Mouse (Mus musculus) kidney, adult 9 months (tissue): ENCODE results near the gene Zswim3.
"Not testable (repeated sequence)": the region's sequence is repeated elsewhere in the genome, so short reads cannot be mapped to it uniquely, and the experiment has no call there.

ENCODE experiments used
- DNase-seq: peaks from one replicate; pipeline ENCODE4 v3.0.0; 2022

The Zswim3 gene

GRCm38 (mm10) chr2:164815348-164815747 is 10.4 kb downstream of the Zswim3 start:
- no peak for DNase-seq

DNA sequence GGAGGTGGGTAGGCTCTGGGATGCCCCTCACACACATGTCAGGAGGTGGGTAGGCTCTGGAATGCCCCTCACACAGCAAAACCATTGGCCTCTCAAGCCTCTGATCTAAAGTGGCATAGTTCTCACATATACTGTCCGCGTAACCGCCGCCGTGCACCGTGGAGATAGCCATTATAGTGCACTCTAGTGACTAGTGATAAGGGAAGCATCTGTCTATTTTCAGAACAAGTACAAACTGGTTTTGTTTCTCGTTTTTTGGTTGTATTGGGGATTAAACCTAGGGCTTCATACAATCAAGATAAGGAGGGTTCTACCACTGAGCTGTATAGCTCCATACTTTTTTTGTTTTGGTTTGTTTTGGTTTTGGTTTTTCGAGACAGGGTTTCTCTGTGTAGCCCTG is 10.9 kb downstream of the Zswim3 start:
- no peak for DNase-seq

- no peak for DNase-seq
These were observed 12.3 kb downstream of the Zswim3 start for GRCm38 (mm10) chr2:164817206-164817605.

DNA sequence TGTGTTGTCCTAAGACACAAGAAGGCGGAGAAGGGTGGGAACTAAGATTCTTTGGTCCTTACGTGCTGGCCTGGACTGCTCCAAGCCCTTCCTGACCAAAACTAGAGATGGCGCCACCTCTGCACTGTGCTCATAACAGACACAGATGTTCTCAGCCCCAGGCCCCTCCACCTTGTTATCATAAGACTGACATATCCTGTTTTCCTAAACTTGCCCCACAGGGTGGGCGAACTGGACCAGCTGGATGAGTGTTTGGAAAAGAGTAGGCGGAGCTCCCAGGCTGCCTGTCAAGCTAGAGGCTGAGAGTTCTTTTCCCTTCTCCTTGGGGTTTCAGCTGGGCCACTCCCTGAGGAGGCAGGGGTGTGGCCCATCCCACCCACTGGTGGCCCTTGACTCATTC is 12.8 kb downstream of the Zswim3 start:
- DNase-seq, result no peak

DNA sequence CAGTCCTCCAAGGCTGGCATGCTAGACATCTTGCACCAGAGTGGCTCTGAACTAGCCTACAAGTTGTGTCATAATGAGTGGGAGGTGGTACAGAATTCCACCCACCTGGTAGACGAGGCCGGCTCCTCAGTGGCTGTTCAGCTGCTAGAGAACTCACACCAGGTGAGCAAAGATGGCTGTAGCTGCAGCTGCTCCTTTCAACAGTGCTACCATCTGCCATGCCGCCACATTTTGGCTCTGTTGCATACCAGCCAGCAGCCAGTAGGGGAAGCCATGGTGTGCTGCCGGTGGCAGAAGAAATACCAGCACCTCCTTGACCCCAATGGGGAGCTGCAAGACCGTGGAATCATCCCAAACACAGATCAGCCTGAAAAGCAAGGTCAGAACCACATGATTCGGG is 16.2 kb downstream of the Zswim3 start:
- no peak for DNase-seq

- peak; percentile 100 for DNase-seq
These were observed 17.8 kb downstream of the Zswim3 start, which contains the start of gene Zswim1 for GRCm38 (mm10) chr2:164822636-164823165. TSS of gene Zswim1 (plus strand) at chr2:164822686.

DNA sequence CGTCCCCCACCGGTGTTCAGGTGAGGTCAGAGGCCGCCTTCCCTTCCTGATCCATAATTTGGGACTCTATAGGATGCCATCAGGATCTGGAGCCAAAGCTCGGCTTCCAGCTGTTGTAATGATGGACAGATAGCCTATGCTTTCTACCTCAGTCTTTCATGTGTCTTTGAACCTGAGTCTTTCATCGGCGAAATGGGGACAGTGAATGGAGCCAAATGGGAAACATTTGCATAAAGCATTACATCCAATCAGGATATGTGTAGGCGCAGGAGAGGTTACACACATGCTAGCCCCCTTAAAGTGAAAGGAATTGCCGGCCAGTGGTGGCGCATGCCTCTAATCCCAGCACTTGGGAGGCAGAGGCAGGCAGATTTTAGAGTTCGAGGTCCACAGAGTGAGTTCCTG is 18.3 kb downstream of the Zswim3 start:
- no peak for DNase-seq

DNA sequence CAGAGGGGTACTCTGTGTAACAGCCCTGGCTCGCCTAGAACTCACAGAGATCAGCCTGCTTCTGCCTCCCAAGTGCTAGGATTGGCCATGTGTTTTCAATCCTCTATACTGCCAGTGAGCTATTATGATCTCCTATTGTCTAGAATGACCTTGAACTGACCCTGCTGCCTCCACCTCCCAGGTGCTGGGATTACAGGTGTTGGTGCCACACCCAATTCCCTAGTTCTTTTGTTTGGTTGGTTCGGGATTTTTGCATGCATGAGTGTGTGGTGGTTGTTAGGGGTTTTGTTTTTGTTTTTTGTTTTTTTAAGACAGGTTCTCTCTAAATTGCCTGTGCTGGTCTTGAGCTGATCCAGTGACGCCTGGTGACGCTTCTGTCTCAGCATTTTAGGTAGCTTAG is 19.1 kb downstream of the Zswim3 start:
- no peak for DNase-seq

DNA sequence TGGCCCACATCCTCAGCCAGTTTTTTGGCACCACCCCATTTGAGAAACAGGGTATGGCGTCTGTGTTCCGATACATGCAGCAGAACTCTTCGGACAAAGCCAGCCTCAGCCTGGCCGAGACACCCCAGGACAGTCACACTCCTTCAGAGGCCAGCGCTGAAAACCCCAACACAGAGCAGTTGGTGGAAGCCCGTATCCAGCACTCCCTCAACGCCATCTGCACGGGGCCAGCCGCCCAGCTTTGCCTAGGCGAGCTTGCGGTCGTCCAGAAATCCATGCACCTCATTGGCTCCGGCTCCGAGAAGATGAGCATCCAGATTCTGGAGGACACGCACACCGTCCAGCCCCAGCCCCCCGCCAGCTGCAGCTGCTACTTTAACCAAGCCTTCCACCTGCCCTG is 20.6 kb downstream of the Zswim3 start:
- no peak for DNase-seq

DNA sequence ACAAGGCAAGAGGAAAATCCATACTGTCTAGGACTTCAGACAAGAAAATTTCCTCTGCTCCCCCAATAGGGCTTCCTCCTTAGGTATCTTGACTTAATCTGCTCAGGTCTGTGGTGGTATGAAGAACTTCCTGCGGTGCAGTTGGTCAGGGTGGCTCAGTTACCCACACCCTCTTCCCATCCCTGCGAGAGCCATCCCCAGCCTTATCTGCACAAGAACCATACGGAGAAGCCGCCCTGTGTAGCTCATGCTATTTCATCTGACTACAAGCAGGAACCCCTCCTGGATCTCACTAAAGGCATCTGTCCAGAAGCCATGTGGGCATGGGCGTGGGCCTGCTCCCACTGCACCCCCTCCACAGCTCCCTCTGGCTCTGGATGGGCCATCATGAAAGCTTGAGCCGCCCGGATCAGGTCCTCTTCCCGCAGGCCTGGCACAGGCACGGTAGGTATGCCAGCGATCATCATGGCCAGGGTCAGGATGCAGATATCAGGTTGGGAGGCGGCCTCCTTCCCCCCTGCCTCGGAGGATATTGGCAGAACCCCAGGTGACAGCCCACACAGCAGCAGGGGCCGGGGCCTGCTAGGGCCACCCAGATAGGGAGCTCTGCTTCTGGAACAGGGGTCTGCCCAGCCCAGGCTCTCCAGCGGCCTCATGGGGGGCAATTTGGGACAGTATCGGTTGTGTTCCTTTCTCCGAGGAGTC is 22.4 kb downstream of the Zswim3 start:
- no peak for DNase-seq

DNA sequence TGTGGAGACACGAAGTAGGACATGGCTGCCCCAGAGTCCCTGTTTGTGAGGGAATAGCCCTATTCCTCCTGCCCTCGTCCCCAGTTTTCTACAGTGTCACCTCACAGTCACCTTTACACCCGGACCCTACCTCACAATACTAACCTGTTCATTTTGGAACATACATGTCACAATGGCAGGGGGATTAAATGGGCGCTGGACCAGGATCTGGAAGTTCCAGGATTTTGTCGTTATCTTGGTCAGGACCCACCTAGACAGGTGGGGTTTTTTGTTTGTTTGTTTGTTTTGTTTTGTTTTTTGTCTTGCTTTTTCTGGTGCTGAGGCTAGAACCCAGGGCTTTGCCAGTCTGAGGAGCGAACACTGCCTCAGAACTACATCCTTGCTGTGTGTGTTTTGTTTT is 23.5 kb downstream of the Zswim3 start, which contains the start of gene Spata25:
Gene Spata25, minus strand, starts transcription at position 101 of the 400 bp plus-strand sequence.
- DNase-seq, result no peak

GRCm38 (mm10) chr2:164829090-164829489 is 24.2 kb downstream of the Zswim3 start:
- no peak for DNase-seq

DNA sequence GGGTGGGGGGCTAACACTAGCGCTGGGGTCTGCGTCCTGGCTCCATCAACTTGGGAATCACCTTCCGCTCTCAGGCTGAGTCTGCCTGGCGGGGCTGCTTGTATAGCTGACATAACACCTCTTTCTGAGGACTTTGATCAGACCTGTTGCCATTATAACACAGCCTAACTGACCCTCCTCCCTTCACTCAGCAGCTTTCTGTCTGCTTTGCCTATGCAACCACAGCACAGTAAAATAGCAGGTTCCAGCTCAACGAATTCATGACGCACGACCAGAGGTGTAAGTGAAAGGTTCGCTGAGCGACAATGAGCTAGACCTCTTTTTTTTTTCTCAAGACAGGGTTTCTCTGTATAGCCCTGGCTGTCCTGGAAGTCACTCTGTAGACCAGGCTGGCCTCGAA is 26.1 kb downstream of the Zswim3 start:
- no peak for DNase-seq

DNA sequence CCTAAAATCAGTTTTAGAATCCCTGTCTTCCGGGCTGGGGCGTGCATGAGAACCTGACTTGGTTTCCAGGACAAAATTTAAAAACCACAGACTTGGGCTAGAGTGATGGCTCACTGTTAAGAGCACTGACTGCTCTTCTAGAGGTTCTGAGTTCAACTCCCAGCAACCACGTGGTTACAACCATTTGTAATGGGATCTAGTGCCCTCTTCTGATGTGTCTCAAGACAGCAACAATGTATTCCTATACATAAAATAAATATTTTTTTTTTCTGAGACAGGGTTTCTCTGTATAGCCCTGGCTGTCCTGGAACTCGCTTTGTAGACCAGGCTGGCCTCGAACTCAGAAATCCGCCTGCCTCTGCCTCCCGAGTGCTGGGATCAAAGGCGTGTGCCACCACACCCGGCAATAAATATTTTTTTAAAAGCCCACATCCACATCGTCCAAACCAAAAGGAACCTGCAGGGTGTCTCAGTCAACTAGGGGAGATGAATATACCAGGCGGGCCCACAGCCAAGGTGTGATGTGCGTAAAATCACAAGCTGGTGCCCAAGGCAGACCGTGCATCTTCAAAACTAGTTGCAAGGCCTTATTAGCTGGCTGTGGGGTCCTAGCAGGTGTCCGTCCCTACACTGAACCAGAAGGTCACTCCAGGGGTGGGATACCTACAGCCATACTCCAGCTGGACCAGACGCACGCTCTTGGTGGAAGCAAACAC is 27.3 kb downstream of the Zswim3 start:
- no peak for DNase-seq

GRCm38 (mm10) chr2:164832748-164833301 is 27.9 kb downstream of the Zswim3 start, which contains the start of gene Ctsa:
TSS of gene Ctsa (plus strand) at chr2:164832873.
- DNase-seq, result peak; percentile 79

- DNase-seq, result peak; percentile 98
These were observed 28.5 kb downstream of the Zswim3 start, which contains the start of gene Neurl2 for GRCm38 (mm10) chr2:164833314-164833959. TSS of gene Neurl2 (minus strand) at chr2:164833456.

GRCm38 (mm10) chr2:164834531-164834930 is 29.6 kb downstream of the Zswim3 start:
- DNase-seq, result peak; percentile 50

- DNase-seq, result no peak
These were observed 30.3 kb downstream of the Zswim3 start for GRCm38 (mm10) chr2:164835164-164835563.

GRCm38 (mm10) chr2:164845782-164846181 is 40.9 kb downstream of the Zswim3 start:
- no peak for DNase-seq

DNA sequence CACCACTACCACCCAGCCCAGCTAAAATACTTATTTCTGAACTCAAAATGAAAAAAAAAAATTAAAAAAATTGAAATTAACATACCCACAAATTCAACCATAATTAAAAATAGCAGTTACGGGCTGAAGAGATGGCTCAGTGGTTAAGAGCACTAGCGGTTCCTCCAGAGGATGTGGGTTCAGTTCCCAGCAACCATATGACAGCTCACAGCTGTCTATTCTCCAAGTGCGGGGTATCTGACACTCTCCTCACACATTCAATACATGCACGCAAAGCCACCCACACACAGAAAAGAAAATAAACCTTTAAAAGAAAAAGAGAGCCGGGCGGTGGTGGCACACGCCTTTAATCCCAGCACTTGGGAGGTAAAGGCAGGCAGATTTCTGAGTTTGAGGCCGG is 45.2 kb downstream of the Zswim3 start:
- DNase-seq, result no peak

- not testable (repeated sequence) for DNase-seq
These were observed 50.7 kb downstream of the Zswim3 start for GRCm38 (mm10) chr2:164855572-164855971.

- DNase-seq, result no peak
These were observed 51.6 kb downstream of the Zswim3 start for GRCm38 (mm10) chr2:164856309-164857100.
